Mouse (Mus musculus) liver, postnatal 0 days (tissue): Measurements from ENCODE around the gene Prg2. TPM values are rescaled to one million over a fixed set of nuclear protein-coding genes. Genes with fewer than 3 reads are reported as not detected.

ENCODE experiments used
- ATAC-seq: fragments of 200-750 bp; cut with Nextera tagmentation; 2 replicates; pipeline ENCODE4 v1.8.0; 2017; ENCODE audit warnings: mild to moderate bottlenecking, moderate library complexity
- DNase-seq: peaks from one replicate; pipeline ENCODE4 v3.0.0-alpha.2; 2016
- H3K27ac ChIP-seq: fragments of 300-500 bp; sonication (generic); 2 replicates; pipeline ENCODE4 v1.5.1; 2014; ENCODE audit warnings: antibody characterized with exemption, moderate library complexity, mild to moderate bottlenecking, low read depth
- H3K27me3 ChIP-seq: fragments of 300-500 bp; sonication (generic); 2 replicates; pipeline ENCODE4 v1.6.1; 2014; ENCODE audit warnings: low read length, control low read depth, mixed read lengths; ENCODE audit not compliant: insufficient read depth
- H3K36me3 ChIP-seq: fragments of 300-500 bp; sonication (generic); replicated peaks from 2 replicates; pipeline ENCODE4 v1.6.1; 2014; ENCODE audit warnings: mild to moderate bottlenecking, control low read depth, low read length, moderate library complexity, mixed read lengths; ENCODE audit not compliant: insufficient read depth
- H3K4me1 ChIP-seq: fragments of 300-500 bp; sonication (generic); 2 replicates; pipeline ENCODE4 v1.6.1; 2014; ENCODE audit warnings: antibody characterized with exemption, mild to moderate bottlenecking, control low read depth; ENCODE audit not compliant: insufficient read depth
- H3K4me2 ChIP-seq: fragments of 300-500 bp; sonication (generic); 2 replicates; pipeline ENCODE4 v1.6.1; 2014; ENCODE audit warnings: low read depth, mild to moderate bottlenecking, low read length, moderate library complexity, mixed read lengths
- H3K4me3 ChIP-seq: fragments of 300-500 bp; sonication (generic); 2 replicates; pipeline ENCODE4 v1.5.1; 2014; ENCODE audit warnings: low read depth, low read length
- H3K9ac ChIP-seq: fragments of 300-500 bp; sonication (generic); replicated peaks from 2 replicates; pipeline ENCODE4 v1.6.1; 2014; ENCODE audit warnings: mild to moderate bottlenecking, moderate library complexity
- H3K9me3 ChIP-seq: fragments of 300-500 bp; sonication (generic); 2 replicates; pipeline ENCODE4 v1.6.1; 2016; ENCODE audit warnings: mild to moderate bottlenecking, control low read depth, low read length, mixed read lengths
- CTCF ChIP-seq: sonication (generic); IDR thresholded peaks from 2 replicates; pipeline ENCODE4 v1.5.1; 2016; ENCODE audit warnings: antibody characterized with exemption, low read depth
- EP300 ChIP-seq: IDR thresholded peaks from 2 replicates; pipeline ENCODE4 v1.6.1; 2016; ENCODE audit warnings: antibody characterized with exemption, low read depth, mild to moderate bottlenecking
- WGBS: fragments of 180-500 bp; shearing (Covaris S2); extraction: QIAGEN DNeasy Blood & Tissue Kit; methylation state at CpG from one replicate; pipeline ENCODE4 v1.1.7; 2014; ENCODE audit not compliant: insufficient replicate concordance; 5-methylcytosine and 5-hydroxymethylcytosine counted together
- polyA plus RNA-seq: library from polyadenylated mRNA; unstranded; fragments of >200 nt; fragmentation: Nextera tagmentation; extraction: Ambion mirVana; gene quantifications from 2 replicates; pipeline ENCODE4 v1.2.1, GENCODE M21; 2015

Prg2 gene
- polyA plus RNA-seq, 1 experiment from 2014 or later = 26.1 TPM

DNA sequence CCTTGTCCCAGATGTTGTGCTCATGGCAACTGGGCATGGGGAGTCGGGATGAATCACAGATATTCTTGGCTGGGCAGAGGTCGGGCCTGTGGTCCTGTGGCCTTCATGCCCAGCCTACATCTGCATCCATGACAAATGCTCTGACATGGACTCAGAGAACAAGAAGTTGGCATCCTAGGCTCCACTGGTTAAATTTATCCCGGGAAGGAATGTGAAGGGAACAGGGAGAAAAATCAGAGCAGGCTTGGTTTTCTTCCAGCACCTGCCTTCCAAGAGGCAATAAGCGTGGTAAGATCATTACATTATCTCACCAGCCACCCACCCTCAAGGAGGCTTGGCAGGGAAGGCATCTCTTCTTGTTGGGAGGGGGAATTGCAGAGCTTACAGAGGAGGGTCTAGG is 24.1 kb downstream of the Prg2 start:
- DNase-seq (no peak), ATAC-seq (no peak)
- TF ChIP-seq CTCF (no peak), EP300 (no peak)
- Histone ChIP-seq H3K9ac (no peak overlapping the region), H3K27ac (no peak overlapping the region), H3K27me3 (no peaks in the 10 kb centered on the region), H3K9me3 (no peaks in the 10 kb centered on the region), H3K36me3 (no peaks in the 10 kb centered on the region), H3K4me1 (peaks cover 25% of the 10 kb centered on the region), H3K4me2 (no peak overlapping the region), H3K4me3 (no peak overlapping the region)
- 74% methylated on average over 4 of the region's 4 CpGs for WGBS

- ATAC-seq (peak; percentile 26), DNase-seq (no peak)
- peaks cover 20% of the 10 kb centered on the region for H3K4me1 ChIP-seq
- TF ChIP-seq CTCF (no peak), EP300 (no peak)
- no peak overlapping the region for H3K4me3 ChIP-seq
- H3K27ac ChIP-seq = peak overlapping the region; percentile 32; the same call in 1 of the 2 replicates
- no peaks in the 10 kb centered on the region for H3K9me3 ChIP-seq
- no peaks in the 10 kb centered on the region for H3K36me3 ChIP-seq
- WGBS = 64% methylated on average over 7 of the region's 7 CpGs
- H3K27me3 ChIP-seq = no peaks in the 10 kb centered on the region
- H3K9ac ChIP-seq = no peak overlapping the region
- H3K4me2 ChIP-seq = no peak overlapping the region
Measured at GRCm38 (mm10) chr2:85006600-85006999, 26.3 kb downstream of the Prg2 start.

DNA sequence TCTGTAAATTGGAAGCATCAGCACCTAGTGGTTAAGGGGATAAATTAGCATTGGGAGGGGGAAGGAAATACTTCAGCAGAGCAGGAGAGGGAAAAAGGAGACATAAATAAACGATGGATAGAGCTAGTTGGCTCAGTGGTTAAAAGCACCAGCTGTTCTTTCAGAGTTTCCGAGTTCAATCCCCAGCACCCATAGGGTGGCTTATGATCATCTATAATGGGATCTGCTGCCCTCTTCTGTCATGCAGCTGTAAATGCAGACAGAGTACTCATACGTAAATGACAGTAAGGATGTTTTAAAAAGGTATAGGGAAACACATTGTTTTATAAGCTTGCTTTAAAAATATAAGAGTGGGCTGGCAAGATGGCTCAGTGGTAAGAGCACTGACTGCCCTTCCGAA is 27.5 kb downstream of the Prg2 start:
- Histone ChIP-seq H3K27ac (no peak overlapping the region), H3K4me3 (no peak overlapping the region), H3K27me3 (no peaks in the 10 kb centered on the region), H3K4me2 (no peak overlapping the region), H3K4me1 (peaks cover 26% of the 10 kb centered on the region), H3K9ac (no peak overlapping the region), H3K9me3 (no peaks in the 10 kb centered on the region), H3K36me3 (no peaks in the 10 kb centered on the region)
- peak; percentile 40 for DNase-seq
- 22% methylated on average over 4 of the region's 4 CpGs for WGBS
- no peak for ATAC-seq
- TF ChIP-seq EP300 = no peak
- TF ChIP-seq CTCF = peak; percentile 87

- no peak overlapping the region for H3K9ac ChIP-seq
- no peak overlapping the region for H3K4me3 ChIP-seq
- H3K27ac ChIP-seq = peak overlapping the region; percentile 70
- DNase-seq (no peak), ATAC-seq (peak; percentile 59)
- WGBS = 48% methylated on average over 2 of the region's 2 CpGs
- H3K9me3 ChIP-seq = no peaks in the 10 kb centered on the region
- TF ChIP-seq CTCF (no peak), EP300 (no peak)
- H3K4me2 ChIP-seq = peak overlapping the region; percentile 23; the same call in 1 of the 2 replicates
- no peaks in the 10 kb centered on the region for H3K27me3 ChIP-seq
- peaks cover 31% of the 10 kb centered on the region for H3K4me1 ChIP-seq
- no peaks in the 10 kb centered on the region for H3K36me3 ChIP-seq
Measured at GRCm38 (mm10) chr2:85009212-85009611, 29.0 kb downstream of the Prg2 start.

- Histone ChIP-seq H3K27me3 (no peaks in the 10 kb centered on the region), H3K4me3 (0 out of 2 replicates have a peak overlapping the region, but pooled peaks have one; percentile 9), H3K4me1 (peaks cover 32% of the 10 kb centered on the region), H3K9ac (0 out of 2 replicates have a peak overlapping the region, but pooled peaks have one; percentile 26), H3K36me3 (no peaks in the 10 kb centered on the region), H3K9me3 (no peaks in the 10 kb centered on the region), H3K27ac (peak overlapping the region; percentile 81), H3K4me2 (peak overlapping the region; percentile 52)
- peak; percentile 93 for ATAC-seq
- peak; percentile 62 for DNase-seq
- WGBS = 55% methylated on average over 9 of the region's 9 CpGs
- no peak for TF ChIP-seq CTCF
- TF ChIP-seq EP300 = peak; percentile 76
Measured at GRCm38 (mm10) chr2:85011906-85012604, 31.8 kb downstream of the Prg2 start.

GRCm38 (mm10) chr2:85012679-85013078 is 32.4 kb downstream of the Prg2 start:
- TF ChIP-seq EP300 (no peak), CTCF (no peak)
- H3K36me3 ChIP-seq = no peaks in the 10 kb centered on the region
- ATAC-seq = peak; percentile 37
- H3K9ac ChIP-seq = 0 out of 2 replicates have a peak overlapping the region, but pooled peaks have one; percentile 4
- peak overlapping the region; percentile 81 for H3K27ac ChIP-seq
- H3K4me3 ChIP-seq = 0 out of 2 replicates have a peak overlapping the region, but pooled peaks have one; percentile 9
- no peak for DNase-seq
- H3K4me1 ChIP-seq = peaks cover 29% of the 10 kb centered on the region
- H3K27me3 ChIP-seq = no peaks in the 10 kb centered on the region
- peak overlapping the region; percentile 52 for H3K4me2 ChIP-seq
- no peaks in the 10 kb centered on the region for H3K9me3 ChIP-seq
- WGBS = 58% methylated on average over 14 of the region's 14 CpGs
